Mouse (Mus musculus) layer of hippocampus, adult 2 months (tissue): ENCODE measurements around the gene Moap1. TPM values are rescaled to one million over a fixed set of nuclear protein-coding genes. Genes with fewer than 3 reads are reported as not detected.

Experiments used
- DNase-seq, 2 experiments: peaks; one replicate each; pipeline ENCODE4 v3.0.0; 2022; ENCODE audit warnings: low spot score in 2 of 2
- H3K27ac ChIP-seq: fragments of 200-600 bp; 2 replicates; pipeline ENCODE4 v1.8.1; 2022
- H3K4me3 ChIP-seq: fragments of 200-600 bp; 2 replicates; pipeline ENCODE4 v1.8.1; 2022; ENCODE audit warnings: mild to moderate bottlenecking
- CTCF ChIP-seq: fragments of 200-600 bp; conservative IDR thresholded peaks from 2 replicates; pipeline ENCODE4 v1.8.1; 2022; ENCODE audit warnings: antibody characterized with exemption, mild to moderate bottlenecking, moderate library complexity
- total RNA-seq, 2 experiments: library from RNA; stranded (reverse); gene quantifications; 2 replicates each; pipeline ENCODE4 v1.2.3; 2021

Gene Moap1
- total RNA-seq, 2 experiments from 2014 or later: 24.3 to 24.9 TPM

- Histone ChIP-seq H3K27ac (peak overlapping the region; percentile 23; the same call in 1 of the 2 replicates), H3K4me3 (no peak overlapping the region; the same call in 1 of the 2 replicates)
- no peak for DNase-seq
- TF ChIP-seq CTCF: no peak
Observed at GRCm38 (mm10) chr12:102701691-102702207, 41.7 kb downstream of the Moap1 start.

- Histone ChIP-seq H3K27ac (peak overlapping the region; percentile 71), H3K4me3 (no peak overlapping the region)
- no peak; the same call in 1 of the 2 replicates for TF ChIP-seq CTCF
- no peak for DNase-seq
Observed at GRCm38 (mm10) chr12:102700453-102700852, 43.0 kb downstream of the Moap1 start.

GRCm38 (mm10) chr12:102699156-102699555 lies 44.3 kb downstream of the Moap1 start:
- H3K27ac ChIP-seq: peak overlapping the region; percentile 71; the same call in 1 of the 2 replicates
- H3K4me3 ChIP-seq: no peak overlapping the region
- no peak for DNase-seq
- no peak for TF ChIP-seq CTCF

- peak overlapping the region; percentile 63; the same call in 1 of the 2 replicates for H3K27ac ChIP-seq
- TF ChIP-seq CTCF: no peak
- no peak for DNase-seq
- no peak overlapping the region for H3K4me3 ChIP-seq
Observed at GRCm38 (mm10) chr12:102698089-102698684, 45.3 kb downstream of the Moap1 start.

- TF ChIP-seq CTCF: no peak
- Histone ChIP-seq H3K27ac (no peak overlapping the region; the same call in 1 of the 2 replicates), H3K4me3 (no peak overlapping the region)
- no peak for DNase-seq
Observed at GRCm38 (mm10) chr12:102697381-102697780, 46.1 kb downstream of the Moap1 start.

- peak overlapping the region; percentile 61 for H3K27ac ChIP-seq
- DNase-seq: no peak
- no peak for TF ChIP-seq CTCF
Observed at GRCm38 (mm10) chr12:102696635-102697354, 46.7 kb downstream of the Moap1 start.

GRCm38 (mm10) chr12:102695369-102696239 lies 47.9 kb downstream of the Moap1 start:
- peak overlapping the region; percentile 10; the same call in 1 of the 2 replicates for H3K4me3 ChIP-seq
- DNase-seq: peak; percentile 73 to 89
- peak overlapping the region; percentile 61 for H3K27ac ChIP-seq
- TF ChIP-seq CTCF: no peak

More at GRCm38 (mm10) chr12:102696635-102697354, 46.7 kb downstream of the Moap1 start:
- no peak overlapping the region; the same call in 1 of the 2 replicates for H3K4me3 ChIP-seq

Other genes starting within 250 kb of the Moap1 start
- gene Chga, start 188.7 kb downstream of the Moap1 start, total RNA-seq: 100 to 1,000 TPM; 123 to 124 TPM
- 10 to 100 TPM; 66.6 to 76.8 TPM for gene Itpk1, start 38.7 kb downstream of the Moap1 start, total RNA-seq
- gene Tmem251, start 101 bp upstream of the Moap1 start, total RNA-seq: 1 to 10 TPM; 5.1 TPM
- gene Gm28051, start 14.1 kb upstream of the Moap1 start, total RNA-seq: not detected
- 10 to 100 TPM; 13.2 to 13.4 TPM for gene Gon7, start 14.1 kb upstream of the Moap1 start, total RNA-seq
- gene Ubr7, start 14.3 kb upstream of the Moap1 start, total RNA-seq: 10 to 100 TPM; 29.8 to 31.3 TPM
- 10 to 100 TPM; 13.2 to 16.0 TPM for gene Gm20604, start 15.0 kb upstream of the Moap1 start, total RNA-seq
- 10 to 100 TPM; 17.8 to 19.2 TPM for gene Btbd7, start 134.8 kb upstream of the Moap1 start, total RNA-seq
- gene Cox8c, start 155.7 kb upstream of the Moap1 start, total RNA-seq: not detected
- 10 to 100 TPM; 53.2 to 56.6 TPM for gene Unc79, start 205.2 kb upstream of the Moap1 start, total RNA-seq